Mouse (Mus musculus): Measurements from ENCODE around the gene Ccdc40.
A peak's percentile ranks its signal among the peaks of the same experiment; 100 is the strongest.
"Not testable (repeated sequence)": the region's sequence is repeated elsewhere in the genome, so short reads cannot be mapped to it uniquely, and the experiment has no call there.

Gene Ccdc40

DNA sequence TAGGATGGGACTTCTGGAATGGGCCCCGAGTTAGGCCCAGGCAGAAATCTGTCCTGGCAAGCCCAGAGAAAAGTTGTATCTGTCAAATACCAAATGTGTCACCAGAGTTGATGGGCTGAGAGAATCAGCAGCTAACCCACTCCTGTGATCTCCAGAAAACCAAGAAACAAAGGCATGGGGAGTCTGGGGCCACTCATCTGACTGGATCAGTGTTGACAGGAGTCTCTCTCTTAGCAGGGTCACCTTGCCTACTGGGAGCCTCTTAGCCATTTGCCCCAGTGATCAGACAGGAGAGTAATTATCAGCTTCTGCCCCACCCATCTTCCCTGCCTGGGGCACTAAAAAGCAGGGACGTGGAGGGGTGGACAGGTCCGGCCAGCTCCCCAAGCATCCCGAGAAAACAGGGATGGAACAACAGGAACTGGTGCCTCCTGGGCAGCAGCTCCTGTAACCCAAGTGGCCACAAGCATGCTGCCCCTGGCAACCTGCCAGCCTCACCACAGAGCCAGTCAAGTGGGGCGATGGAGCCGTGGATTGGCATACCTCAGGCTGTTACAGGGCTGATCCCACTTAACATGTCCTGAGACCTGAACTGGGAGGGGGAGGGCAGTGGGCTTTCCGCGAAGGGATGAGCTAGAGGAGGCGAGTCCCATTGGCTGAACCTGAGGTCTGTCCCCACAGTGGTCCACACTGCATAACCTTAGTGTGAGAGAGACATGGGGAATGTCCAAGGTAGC lies 57.6 kb downstream of the Ccdc40 start:
- DNase-seq (ENCODE audit: low spot score in 2 of 2): no peak

GRCm38 (mm10) chr11:119287207-119287992 lies 59.0 kb downstream of the Ccdc40 start:
- no peak for DNase-seq (ENCODE audit: low spot score in 2 of 2)

DNA sequence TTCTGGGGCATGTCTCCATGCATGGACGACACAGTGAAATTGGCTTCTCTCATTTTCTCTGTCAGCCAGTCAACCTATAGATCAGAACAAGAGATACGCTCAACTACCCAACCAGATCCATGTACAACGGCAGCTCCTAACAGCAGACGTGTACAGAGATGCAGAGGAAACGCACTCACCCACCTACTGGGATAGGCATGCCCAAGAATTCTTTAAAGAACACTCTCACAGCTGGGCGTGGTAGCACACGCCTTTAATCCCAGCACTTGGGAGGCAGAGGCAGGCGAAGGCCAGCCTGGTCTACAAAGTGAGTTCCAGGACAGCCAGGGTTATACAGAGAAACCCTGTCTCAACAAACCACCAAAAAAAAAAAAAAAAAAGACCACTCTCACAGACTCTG lies 64.5 kb downstream of the Ccdc40 start:
- not testable (repeated sequence) for DNase-seq (ENCODE audit: low spot score in 2 of 2)

- DNase-seq (ENCODE audit: low spot score in 2 of 2): peak in 1 of 2 experiments; percentile 22
Observed at GRCm38 (mm10) chr11:119297996-119298395, 69.6 kb downstream of the Ccdc40 start.

GRCm38 (mm10) chr11:119298917-119299316 lies 70.5 kb downstream of the Ccdc40 start:
- DNase-seq (ENCODE audit: low spot score in 2 of 2): no peak

DNA sequence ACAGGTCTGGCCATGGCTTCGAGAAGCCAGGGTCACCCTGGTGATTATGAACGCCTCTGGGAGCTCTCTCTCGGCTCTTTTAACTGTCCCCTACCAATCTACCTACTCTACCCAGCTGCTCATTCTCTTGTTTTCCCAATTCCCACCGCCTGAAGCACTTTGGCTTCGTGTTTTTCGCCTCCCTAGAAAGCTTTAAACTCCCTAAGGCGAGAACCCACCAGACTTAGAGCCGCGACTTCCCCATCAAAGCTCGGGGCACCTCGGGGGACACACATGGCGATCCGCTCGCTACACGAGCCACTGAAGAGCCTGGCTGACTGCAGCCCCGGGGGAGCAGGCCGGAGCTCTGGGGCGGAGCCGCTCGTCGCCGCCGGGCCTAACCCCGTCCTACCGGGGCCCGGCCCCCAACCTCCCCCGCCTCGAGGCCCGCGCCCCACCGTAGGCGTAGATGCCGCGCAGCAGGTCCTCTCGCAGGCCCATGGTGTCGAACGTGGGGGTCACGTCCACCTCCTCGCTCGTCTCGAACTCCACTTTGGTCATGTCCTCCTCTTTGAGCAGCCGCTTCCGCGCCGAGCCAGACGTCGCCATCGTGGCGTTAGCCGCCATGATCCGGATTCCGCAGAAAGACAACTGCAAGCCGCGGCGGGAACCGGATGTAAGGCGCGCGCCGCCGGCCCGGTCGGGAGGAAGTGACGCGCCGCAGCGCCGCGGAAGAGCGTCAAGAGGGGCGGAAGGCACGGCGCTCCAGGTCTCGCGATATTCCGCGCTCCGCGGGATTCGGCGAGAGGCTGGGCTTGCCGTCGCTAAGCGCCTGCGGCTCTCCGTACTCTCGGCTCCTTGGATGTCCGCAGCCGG lies 71.2 kb downstream of the Ccdc40 start, which contains the start of gene Eif4a3:
Eif4a3 (minus strand) TSS at position 699 of the 855 bp plus-strand sequence.
- DNase-seq (ENCODE audit: low spot score in 2 of 2): peak; percentile 93 to 98

- no peak for DNase-seq (ENCODE audit: low spot score in 2 of 2)
Observed at GRCm38 (mm10) chr11:119300246-119300935, 72.0 kb downstream of the Ccdc40 start.

DNA sequence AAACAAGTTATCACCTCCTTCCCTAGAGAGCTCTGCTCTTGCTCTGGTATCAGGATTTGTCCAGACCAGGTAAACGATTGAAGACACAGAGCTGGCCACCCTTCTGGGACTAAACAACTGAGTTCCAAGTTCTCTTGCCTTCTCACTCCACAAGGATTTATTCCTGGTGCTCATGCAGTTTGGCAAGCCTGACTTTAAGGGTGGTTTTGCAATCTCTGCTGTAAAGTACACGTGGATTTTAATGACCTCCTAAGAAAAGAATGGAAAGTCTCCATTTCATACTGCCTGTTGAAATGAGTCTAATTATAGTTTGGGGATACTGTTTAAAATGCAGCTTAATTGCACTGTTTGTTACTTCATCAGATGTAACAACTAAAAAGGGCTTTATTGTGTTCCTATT lies 72.6 kb downstream of the Ccdc40 start:
- DNase-seq (ENCODE audit: low spot score in 2 of 2): no peak

GRCm38 (mm10) chr11:119304904-119305712 lies 76.7 kb downstream of the Ccdc40 start:
- DNase-seq (ENCODE audit: low spot score in 2 of 2): peak; percentile 25 to 50

- no peak for DNase-seq (ENCODE audit: low spot score in 2 of 2)
Observed at GRCm38 (mm10) chr11:119306762-119307657, 78.6 kb downstream of the Ccdc40 start.

DNA sequence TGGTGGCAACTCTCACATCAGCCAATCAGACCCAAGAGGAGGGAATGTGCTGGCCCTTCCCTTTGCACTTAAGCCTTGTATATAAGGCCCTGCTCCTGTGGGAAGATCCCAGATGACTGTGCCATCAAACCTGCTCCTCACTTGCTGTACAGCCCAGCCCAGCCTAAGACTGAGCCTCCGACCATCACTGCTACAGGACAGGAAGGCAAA lies 79.2 kb downstream of the Ccdc40 start, which contains the start of gene Card14:
Card14 (plus strand) TSS at position 111 of the 210 bp plus-strand sequence.
- DNase-seq (ENCODE audit: low spot score in 2 of 2): no peak

DNA sequence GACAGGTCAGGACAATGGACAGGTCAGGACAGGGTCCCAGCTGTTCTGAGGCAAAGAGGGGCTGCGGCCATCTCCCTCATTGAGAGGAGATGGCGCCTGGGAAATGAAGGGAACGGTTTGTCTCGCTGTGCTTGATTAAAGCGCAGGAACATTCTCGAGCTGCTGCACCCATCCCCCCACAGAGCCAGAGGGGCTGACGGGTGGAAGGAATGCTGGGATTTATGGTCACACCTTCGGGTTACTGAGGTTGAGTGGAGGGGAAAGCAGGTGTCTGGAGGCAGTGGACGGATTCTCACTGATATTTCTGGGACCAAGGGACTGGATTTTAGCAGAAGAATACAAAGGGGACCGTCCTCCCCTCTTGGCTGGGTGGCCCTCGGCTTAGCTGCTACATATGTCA lies 79.5 kb downstream of the Ccdc40 start:
- no peak for DNase-seq (ENCODE audit: low spot score in 2 of 2)

DNA sequence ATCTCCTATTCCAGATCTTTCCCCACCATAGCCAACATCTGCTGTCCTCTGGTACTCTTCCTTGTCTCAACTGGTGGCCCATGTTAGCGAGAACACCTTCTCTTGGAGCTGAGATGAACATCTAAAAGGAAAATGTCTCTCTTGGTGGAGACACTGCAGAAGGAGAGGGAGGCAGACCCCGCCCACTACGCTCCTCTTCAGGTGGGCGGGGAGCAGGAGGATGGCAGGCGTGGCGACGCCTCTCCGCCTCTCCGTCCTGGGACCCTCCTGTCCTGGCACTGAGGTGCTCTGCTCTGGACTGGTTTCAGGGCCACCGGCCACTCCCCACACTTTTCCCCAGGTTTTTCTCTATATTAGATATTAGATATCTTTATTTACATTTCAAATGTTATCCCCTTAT lies 82.2 kb downstream of the Ccdc40 start:
- DNase-seq (ENCODE audit: low spot score in 2 of 2): no peak

DNA sequence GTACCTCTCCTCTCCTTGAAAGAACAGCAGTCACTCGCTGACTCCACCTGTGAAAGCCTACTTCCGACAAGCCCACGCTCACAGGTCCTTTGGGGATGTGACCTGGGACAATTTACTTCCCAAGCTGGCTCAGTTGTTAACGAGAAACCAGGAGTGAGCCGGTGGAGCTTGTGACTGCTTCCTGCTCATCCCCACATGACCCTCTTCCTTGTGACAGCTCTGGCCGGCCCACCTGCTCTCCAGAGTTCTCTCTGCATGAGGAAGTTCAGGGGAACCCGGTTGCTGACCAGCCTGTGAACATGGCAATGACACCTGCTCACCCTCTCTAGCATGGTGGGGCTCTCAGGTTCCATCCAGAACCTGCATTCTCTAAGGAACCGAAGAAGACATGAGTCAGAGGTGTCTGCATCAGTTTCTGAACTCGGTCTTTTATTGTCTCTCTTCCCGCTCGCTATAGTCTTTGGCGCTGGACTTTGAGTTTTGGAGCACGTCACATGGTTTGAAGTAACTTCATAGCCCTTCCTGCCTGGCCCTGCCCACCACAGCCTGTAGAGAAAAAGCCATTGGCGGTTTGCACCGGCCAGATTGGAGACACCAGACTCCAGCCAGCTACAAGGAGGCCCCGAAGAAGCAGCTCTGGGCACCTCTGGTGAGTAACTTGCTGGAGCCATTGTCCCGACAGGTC lies 86.0 kb downstream of the Ccdc40 start:
- DNase-seq (ENCODE audit: low spot score in 2 of 2): no peak

Data from thymus, postnatal 10 days (tissue).